Mouse (Mus musculus): Measurements from ENCODE around the gene Hgd.
"Not testable (repeated sequence)": the region's sequence is repeated elsewhere in the genome, so short reads cannot be mapped to it uniquely, and the experiment has no call there.

The Hgd gene

GRCm38 (mm10) chr16:37629011-37629410 lies 49.1 kb downstream of the Hgd start:
- DNase-seq (ENCODE audit: low spot score), result no peak

GRCm38 (mm10) chr16:37634578-37634977 lies 54.6 kb downstream of the Hgd start:
- no peak for DNase-seq (ENCODE audit: low spot score)

GRCm38 (mm10) chr16:37635095-37635494 lies 55.1 kb downstream of the Hgd start:
- no peak for DNase-seq (ENCODE audit: low spot score)

GRCm38 (mm10) chr16:37636107-37636506 lies 56.2 kb downstream of the Hgd start:
- DNase-seq (ENCODE audit: low spot score), result peak; percentile 23

- DNase-seq (ENCODE audit: low spot score), result no peak
These were observed 57.8 kb downstream of the Hgd start for GRCm38 (mm10) chr16:37637802-37638201.

- not testable (repeated sequence) for DNase-seq (ENCODE audit: low spot score)
These were observed 60.6 kb downstream of the Hgd start for GRCm38 (mm10) chr16:37640522-37640921.

GRCm38 (mm10) chr16:37644486-37644885 lies 64.5 kb downstream of the Hgd start:
- DNase-seq (ENCODE audit: low spot score), result no peak

- DNase-seq (ENCODE audit: low spot score), result no peak
These were observed 65.3 kb downstream of the Hgd start for GRCm38 (mm10) chr16:37645211-37645610.

GRCm38 (mm10) chr16:37645799-37646198 lies 65.8 kb downstream of the Hgd start:
- DNase-seq (ENCODE audit: low spot score), result no peak

- DNase-seq (ENCODE audit: low spot score), result no peak
These were observed 67.1 kb downstream of the Hgd start for GRCm38 (mm10) chr16:37647067-37647466.

GRCm38 (mm10) chr16:37647936-37648335 lies 68.0 kb downstream of the Hgd start:
- DNase-seq (ENCODE audit: low spot score), result no peak

GRCm38 (mm10) chr16:37649068-37649467 lies 69.1 kb downstream of the Hgd start:
- no peak for DNase-seq (ENCODE audit: low spot score)

GRCm38 (mm10) chr16:37651467-37651866 lies 71.5 kb downstream of the Hgd start:
- DNase-seq (ENCODE audit: low spot score), result no peak

- no peak for DNase-seq (ENCODE audit: low spot score)
These were observed 72.7 kb downstream of the Hgd start for GRCm38 (mm10) chr16:37652654-37653053.

GRCm38 (mm10) chr16:37653058-37653457 lies 73.1 kb downstream of the Hgd start:
- no peak for DNase-seq (ENCODE audit: low spot score)

- peak; percentile 95 for DNase-seq (ENCODE audit: low spot score)
These were observed 74.0 kb downstream of the Hgd start, which contains the start of gene Ndufb4 for GRCm38 (mm10) chr16:37653731-37654657. Ndufb4 (minus strand) TSS chr16:37654453.

GRCm38 (mm10) chr16:37654831-37655455 lies 75.0 kb downstream of the Hgd start:
- DNase-seq (ENCODE audit: low spot score), result no peak

GRCm38 (mm10) chr16:37655756-37656347 lies 75.9 kb downstream of the Hgd start:
- DNase-seq (ENCODE audit: low spot score), result no peak

- no peak for DNase-seq (ENCODE audit: low spot score)
These were observed 76.8 kb downstream of the Hgd start for GRCm38 (mm10) chr16:37656796-37657195.

GRCm38 (mm10) chr16:37663643-37664459 lies 83.9 kb downstream of the Hgd start:
- no peak for DNase-seq (ENCODE audit: low spot score)

GRCm38 (mm10) chr16:37665394-37665935 lies 85.5 kb downstream of the Hgd start:
- DNase-seq (ENCODE audit: low spot score), result no peak

Measured in ovary, postnatal 36 days (tissue).